Mouse (Mus musculus) midbrain, embryonic 14.5 days (tissue): ENCODE measurements around the gene 4930470P17Rik. TPM values are rescaled to one million over a fixed set of nuclear protein-coding genes. Genes with fewer than 3 reads are reported as not detected.

Source experiments
- ATAC-seq: fragments of 200-750 bp; cut with Nextera tagmentation; 2 replicates; pipeline ENCODE4 v1.8.0; 2017; ENCODE audit warnings: moderate number of reproducible peaks, moderate library complexity; ENCODE audit not compliant: low FRiP score, low TSS enrichment
- DNase-seq: peaks from one replicate; pipeline ENCODE4 v3.0.0-alpha.2; 2015
- H3K27ac ChIP-seq: fragments of 300-500 bp; sonication (generic); replicated peaks from 2 replicates; pipeline ENCODE4 v1.5.1; 2014; ENCODE audit warnings: mild to moderate bottlenecking, low read depth, low read length, moderate library complexity
- H3K27me3 ChIP-seq: fragments of 300-500 bp; sonication (generic); 2 replicates; pipeline ENCODE4 v1.6.1; 2014; ENCODE audit warnings: low read length, control low read depth, mixed read lengths; ENCODE audit not compliant: control insufficient read depth, insufficient read depth
- H3K36me3 ChIP-seq: fragments of 300-500 bp; sonication (generic); 2 replicates; pipeline ENCODE4 v1.6.1; 2014; ENCODE audit warnings: low read length, control low read depth; ENCODE audit not compliant: control insufficient read depth, insufficient read depth
- H3K4me1 ChIP-seq: fragments of 300-500 bp; sonication (generic); 2 replicates; pipeline ENCODE4 v1.6.1; 2014; ENCODE audit warnings: mild to moderate bottlenecking, antibody characterized with exemption, low read length, control low read depth; ENCODE audit not compliant: control insufficient read depth, insufficient read depth
- H3K4me2 ChIP-seq: fragments of 300-500 bp; sonication (generic); 2 replicates; pipeline ENCODE4 v1.6.1; 2014; ENCODE audit warnings: mild to moderate bottlenecking, low read length, moderate library complexity
- H3K4me3 ChIP-seq: fragments of 300-500 bp; sonication (generic); replicated peaks from 2 replicates; pipeline ENCODE4 v1.5.1; 2014; ENCODE audit warnings: low read depth, low read length
- H3K9ac ChIP-seq: fragments of 300-500 bp; sonication (generic); replicated peaks from 2 replicates; pipeline ENCODE4 v1.6.1; 2014; ENCODE audit warnings: mild to moderate bottlenecking, low read length, moderate library complexity
- H3K9me3 ChIP-seq: fragments of 300-500 bp; sonication (generic); 2 replicates; pipeline ENCODE4 v1.6.1; 2016; ENCODE audit warnings: low read length, control low read depth, mixed read lengths; ENCODE audit not compliant: control insufficient read depth
- WGBS: fragments of 180-500 bp; shearing (Covaris S2); extraction: QIAGEN DNeasy Blood & Tissue Kit; methylation state at CpG from one replicate; pipeline ENCODE4 v1.1.7; 2014; 5-methylcytosine and 5-hydroxymethylcytosine counted together
- polyA plus RNA-seq: library from polyadenylated mRNA; unstranded; fragments of >200 nt; fragmentation: Nextera tagmentation; extraction: Ambion mirVana; gene quantifications from 2 replicates; pipeline ENCODE4 v1.2.1, GENCODE M21; 2014

Gene 4930470P17Rik
- polyA plus RNA-seq, 1 experiment from 2014 or later: not detected

DNA sequence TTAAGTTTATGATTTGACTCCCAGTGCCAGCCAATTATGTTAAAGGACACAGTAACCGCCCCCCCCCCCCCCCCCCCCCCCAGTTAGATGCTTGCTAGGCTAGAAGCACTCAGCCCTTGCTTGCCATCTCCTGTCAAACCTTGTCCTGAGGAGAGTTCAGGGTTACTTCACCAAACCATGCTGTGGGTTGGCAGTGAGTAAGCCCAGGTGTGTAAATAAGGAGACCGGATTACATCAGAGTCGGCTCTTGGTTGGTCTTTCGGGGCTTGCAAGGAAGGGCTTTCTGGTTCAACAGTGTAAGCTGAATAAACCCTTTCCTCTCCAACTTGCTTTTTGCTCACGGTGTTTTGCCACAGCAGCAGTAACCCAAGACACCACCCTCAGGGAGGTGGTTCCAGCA lies 58.2 kb downstream of the 4930470P17Rik start:
- H3K27me3 ChIP-seq: no peaks in the 10 kb centered on the region
- ATAC-seq (no peak), DNase-seq (no peak)
- H3K27ac ChIP-seq: no peak overlapping the region
- WGBS: 79% methylated on average over 5 of the region's 5 CpGs
- no peak overlapping the region for H3K4me3 ChIP-seq
- H3K9ac ChIP-seq: no peak overlapping the region
- no peaks in the 10 kb centered on the region for H3K36me3 ChIP-seq
- H3K4me1 ChIP-seq: no peaks in the 10 kb centered on the region
- no peak overlapping the region for H3K4me2 ChIP-seq
- H3K9me3 ChIP-seq: no peaks in the 10 kb centered on the region

DNA sequence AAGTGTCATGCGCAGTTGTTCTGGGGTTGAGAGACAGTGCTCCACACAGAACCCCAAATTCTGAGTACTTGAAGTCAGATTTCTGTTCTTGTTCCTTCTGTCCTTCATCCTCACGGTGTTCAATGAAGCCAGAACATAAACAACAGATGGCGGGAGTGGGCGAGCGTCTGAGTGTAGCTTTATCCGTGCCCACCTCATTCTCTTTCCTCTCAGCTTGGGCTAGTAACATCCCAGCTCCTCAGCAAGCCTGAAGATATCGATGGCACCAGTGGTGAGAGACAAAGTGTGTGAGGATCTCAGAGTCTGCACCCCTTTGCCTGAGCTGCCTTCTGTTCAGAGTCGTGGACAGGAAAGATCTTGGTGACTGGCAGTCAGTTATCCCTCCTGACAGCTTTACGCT lies 62.6 kb downstream of the 4930470P17Rik start:
- Histone ChIP-seq H3K9ac (no peak overlapping the region), H3K36me3 (no peaks in the 10 kb centered on the region)

DNA sequence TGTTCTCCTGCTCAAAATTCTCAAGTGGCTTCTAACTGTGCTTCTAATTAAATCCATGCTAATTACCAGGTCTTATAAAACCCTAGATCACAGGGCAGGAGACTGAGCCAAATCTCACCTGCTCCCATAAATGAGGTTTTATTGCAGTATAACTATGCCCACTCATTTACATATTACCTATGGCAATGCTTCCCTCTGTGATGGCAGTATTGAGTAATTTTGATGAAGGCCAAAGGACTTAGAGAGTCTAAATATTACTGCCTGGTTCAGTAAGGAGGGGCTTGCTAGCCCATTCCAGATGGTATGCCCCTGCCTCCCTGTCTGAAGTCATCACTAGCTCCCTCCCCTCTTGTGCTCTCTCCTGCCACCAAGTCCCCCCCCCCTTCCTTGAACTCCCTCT lies 66.0 kb downstream of the 4930470P17Rik start:
- no peak overlapping the region for H3K9ac ChIP-seq
- H3K4me3 ChIP-seq: no peak overlapping the region
- no peak overlapping the region for H3K4me2 ChIP-seq
- H3K4me1 ChIP-seq: no peaks in the 10 kb centered on the region
- ATAC-seq (no peak), DNase-seq (no peak)
- H3K27ac ChIP-seq: no peak overlapping the region
- no peaks in the 10 kb centered on the region for H3K9me3 ChIP-seq
- H3K27me3 ChIP-seq: no peaks in the 10 kb centered on the region
- H3K36me3 ChIP-seq: no peaks in the 10 kb centered on the region

More for the DNA sequence above, 62.6 kb downstream of the 4930470P17Rik start:
- WGBS: 91% methylated on average over 9 of the region's 9 CpGs
- DNase-seq (no peak), ATAC-seq (no peak)
- Histone ChIP-seq H3K27me3 (no peaks in the 10 kb centered on the region), H3K4me2 (no peak overlapping the region), H3K4me3 (no peak overlapping the region), H3K27ac (no peak overlapping the region), H3K4me1 (no peaks in the 10 kb centered on the region), H3K9me3 (no peaks in the 10 kb centered on the region)

DNA sequence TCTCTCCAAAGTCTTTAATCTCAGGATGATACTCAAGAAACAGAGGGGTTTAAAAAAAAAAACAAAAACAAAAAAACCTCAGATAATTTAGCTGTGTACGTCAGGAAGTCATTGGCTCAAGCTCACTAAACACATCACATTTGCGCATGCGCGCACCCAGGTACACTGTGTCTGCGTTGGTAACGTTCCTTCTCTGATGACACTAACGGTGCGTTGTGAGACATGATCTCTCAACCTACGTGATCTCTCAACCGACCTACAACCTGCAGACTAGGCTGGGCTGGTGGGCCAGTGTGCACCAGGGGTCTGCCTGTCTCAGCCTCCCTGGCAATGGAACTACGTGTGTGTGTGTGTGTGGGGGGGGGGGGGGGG lies 67.0 kb downstream of the 4930470P17Rik start:
- Histone ChIP-seq H3K4me1 (no peaks in the 10 kb centered on the region), H3K4me2 (no peak overlapping the region), H3K9me3 (no peaks in the 10 kb centered on the region), H3K36me3 (no peaks in the 10 kb centered on the region), H3K27ac (no peak overlapping the region), H3K27me3 (no peaks in the 10 kb centered on the region), H3K4me3 (no peak overlapping the region), H3K9ac (no peak overlapping the region)
- ATAC-seq (no peak), DNase-seq (no peak)
- WGBS: 96% methylated on average over 11 of the region's 11 CpGs

DNA sequence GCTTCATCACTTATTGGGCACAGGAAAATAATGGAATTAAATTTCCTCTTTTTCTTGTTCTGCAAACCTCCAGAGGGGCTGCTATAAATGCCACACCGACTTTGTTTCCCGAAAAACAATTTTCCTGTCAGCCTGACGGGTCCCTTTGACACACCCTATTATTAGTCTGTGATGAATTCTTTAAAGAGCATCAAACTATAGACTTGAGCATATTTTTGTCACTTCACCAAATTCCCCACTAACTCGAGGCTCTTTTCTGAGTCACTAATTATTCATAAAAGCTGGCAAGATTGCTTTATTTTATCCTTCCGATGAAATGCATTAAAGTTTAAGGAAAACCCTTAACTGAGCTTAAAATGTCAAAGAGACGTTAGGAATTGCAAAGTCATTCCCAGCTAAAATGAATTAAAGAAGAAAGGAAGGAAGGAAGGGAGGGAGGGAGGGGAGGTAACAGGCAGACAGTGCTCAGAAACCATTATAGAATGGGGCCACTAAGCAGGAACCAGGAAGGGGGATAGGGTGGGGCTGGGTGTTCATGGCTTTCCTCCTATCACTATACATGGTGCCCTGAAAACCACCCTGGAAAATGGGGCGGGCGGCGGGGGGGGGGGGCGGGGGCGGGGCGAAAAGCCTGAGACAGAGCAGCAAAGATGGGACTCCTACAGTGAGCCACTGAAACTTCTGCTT lies 67.6 kb downstream of the 4930470P17Rik start:
- H3K4me2 ChIP-seq: no peak overlapping the region
- no peaks in the 10 kb centered on the region for H3K9me3 ChIP-seq
- H3K27ac ChIP-seq: no peak overlapping the region
- 55% methylated on average over 12 of the region's 12 CpGs for WGBS
- H3K27me3 ChIP-seq: no peaks in the 10 kb centered on the region
- H3K9ac ChIP-seq: no peak overlapping the region
- no peaks in the 10 kb centered on the region for H3K36me3 ChIP-seq
- no peaks in the 10 kb centered on the region for H3K4me1 ChIP-seq
- no peak for ATAC-seq
- DNase-seq: no peak
- H3K4me3 ChIP-seq: no peak overlapping the region

DNA sequence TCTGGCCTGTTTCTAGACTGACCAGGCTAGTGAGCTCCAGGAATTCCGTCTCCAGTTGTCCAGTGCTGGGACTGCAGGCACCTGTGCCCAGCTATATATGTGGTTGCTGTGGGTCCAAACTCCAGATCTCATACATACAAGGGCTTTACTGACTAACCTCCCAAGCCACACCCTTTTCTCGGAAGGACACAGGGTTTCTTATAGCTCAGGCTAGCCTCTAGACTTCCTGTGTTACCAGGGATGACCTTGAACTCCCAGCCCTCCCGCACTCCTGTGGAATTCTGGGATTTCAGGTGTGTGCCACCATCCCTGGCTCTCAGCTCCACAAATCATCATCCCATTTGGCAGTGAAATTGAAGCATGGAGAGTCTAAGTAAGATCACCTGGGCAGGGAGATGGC lies 71.6 kb downstream of the 4930470P17Rik start:
- ATAC-seq (no peak), DNase-seq (no peak)
- Histone ChIP-seq H3K4me3 (no peak overlapping the region), H3K9me3 (no peaks in the 10 kb centered on the region), H3K27me3 (no peaks in the 10 kb centered on the region), H3K4me2 (no peak overlapping the region), H3K9ac (no peak overlapping the region), H3K27ac (no peak overlapping the region), H3K36me3 (no peaks in the 10 kb centered on the region), H3K4me1 (no peaks in the 10 kb centered on the region)
- 93% methylated on average over 3 of the region's 3 CpGs for WGBS

DNA sequence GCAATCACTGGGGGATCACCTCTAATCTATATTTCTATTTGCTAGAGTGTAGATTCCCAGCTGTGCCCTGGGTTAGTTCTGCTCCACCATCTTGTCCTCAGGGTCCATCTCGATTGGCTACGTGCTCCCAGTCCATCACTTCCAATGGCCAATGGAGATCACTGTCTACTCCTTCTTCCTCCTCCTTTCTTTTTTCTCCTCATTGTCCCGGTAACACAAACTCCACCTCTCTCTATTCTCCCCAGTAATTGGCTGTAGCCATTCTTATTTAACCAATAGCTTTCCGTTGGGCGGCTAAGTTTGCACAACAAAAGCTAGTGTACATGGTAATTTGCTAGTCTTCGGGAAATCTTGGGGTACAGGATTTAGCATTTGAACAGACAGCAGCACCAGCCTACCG lies 72.1 kb downstream of the 4930470P17Rik start:
- Histone ChIP-seq H3K4me2 (no peak overlapping the region), H3K4me1 (no peaks in the 10 kb centered on the region), H3K9me3 (no peaks in the 10 kb centered on the region), H3K27ac (no peak overlapping the region), H3K27me3 (no peaks in the 10 kb centered on the region), H3K36me3 (no peaks in the 10 kb centered on the region), H3K4me3 (no peak overlapping the region), H3K9ac (no peak overlapping the region)
- WGBS: 90% methylated on average over 7 of the region's 7 CpGs
- no peak for ATAC-seq
- DNase-seq: no peak

Other genes starting within 250 kb of the 4930470P17Rik start
- gene Bcas1, start 174.2 kb downstream of the 4930470P17Rik start, polyA plus RNA-seq: 7.2 and 13.0 TPM in 2 replicates
- 142 and 163 TPM in 2 replicates for gene Pfdn4, start 105.6 kb downstream of the 4930470P17Rik start, polyA plus RNA-seq
- gene Cyp24a1, start 104.9 kb downstream of the 4930470P17Rik start, polyA plus RNA-seq: 0.09 and 0.22 TPM in 2 replicates
- gene Dok5, start 129.8 kb upstream of the 4930470P17Rik start, polyA plus RNA-seq: 31.5 and 43.0 TPM in 2 replicates